Mouse (Mus musculus) left cerebral cortex, postnatal 4 days (tissue): ENCODE measurements at regions not wholly inside any gene's neighbourhood (a gene's known extent, or its start where the extent isn't known, plus 50 kb on each side); places are given as distances from the start of the nearest gene placed in this dataset.

Experiments used
- DNase-seq: peaks from one replicate; pipeline ENCODE4 v3.0.0-alpha.2; 2022
- intact Hi-C: fragments of 180-260 bp; cut with DNase I; formaldehyde crosslinking; loops from one replicate; pipeline ENCODE4 v1.15.1; 2025

GRCm38 (mm10) chr8:102575523-102575922 lies 209.9 kb downstream of the Cdh11 start:
- DNase-seq, result no peak
- intact Hi-C loops, result no loop called here

- intact Hi-C loops, result no loop called here
- no peak for DNase-seq
Observed at GRCm38 (mm10) chr8:102567779-102568178, 217.7 kb downstream of the Cdh11 start.

GRCm38 (mm10) chr8:102554213-102554612 lies 231.2 kb downstream of the Cdh11 start:
- no peak for DNase-seq
- intact Hi-C loops, result no loop called here

GRCm38 (mm10) chr8:102553348-102553935 lies 232.0 kb downstream of the Cdh11 start:
- intact Hi-C loops, result no loop called here
- DNase-seq, result no peak

- DNase-seq, result peak; percentile 58
- intact Hi-C loops, result no loop called here
Observed at GRCm38 (mm10) chr8:102538886-102539285, 246.6 kb downstream of the Cdh11 start.

- DNase-seq, result no peak
- intact Hi-C loops, result no loop called here
Observed at GRCm38 (mm10) chr8:102538068-102538467, 247.4 kb downstream of the Cdh11 start.

GRCm38 (mm10) chr8:102518446-102518845 lies 267.0 kb downstream of the Cdh11 start:
- no peak for DNase-seq
- intact Hi-C loops, result no loop called here

GRCm38 (mm10) chr8:102515748-102516147 lies 269.7 kb downstream of the Cdh11 start:
- intact Hi-C loops, result no loop called here
- peak; percentile 16 for DNase-seq

- DNase-seq, result no peak
- intact Hi-C loops, result no loop called here
Observed at GRCm38 (mm10) chr8:102514805-102515424, 270.5 kb downstream of the Cdh11 start.

- intact Hi-C loops, result no loop called here
Observed at GRCm38 (mm10) chr8:102500751-102501150, 284.7 kb downstream of the Cdh11 start.

GRCm38 (mm10) chr8:102500202-102500601 lies 285.2 kb downstream of the Cdh11 start:
- intact Hi-C loops, result no loop called here
- no peak for DNase-seq

More at GRCm38 (mm10) chr8:102500751-102501150, 284.7 kb downstream of the Cdh11 start:
- DNase-seq, result no peak

- no peak for DNase-seq
- intact Hi-C loops, result no loop called here
Observed at GRCm38 (mm10) chr8:102499091-102499490, 286.4 kb downstream of the Cdh11 start.

- no peak for DNase-seq
- intact Hi-C loops, result no loop called here
Observed at GRCm38 (mm10) chr8:102497160-102497559, 288.3 kb downstream of the Cdh11 start.

GRCm38 (mm10) chr8:102496698-102497097 lies 288.7 kb downstream of the Cdh11 start:
- DNase-seq, result no peak
- intact Hi-C loops, result no loop called here

- DNase-seq, result no peak
- intact Hi-C loops, result no loop called here
Observed at GRCm38 (mm10) chr8:102496021-102496420, 289.4 kb downstream of the Cdh11 start.

GRCm38 (mm10) chr8:102491015-102491414 lies 294.4 kb downstream of the Cdh11 start:
- intact Hi-C loops, result no loop called here
- no peak for DNase-seq

- intact Hi-C loops, result no loop called here
- DNase-seq, result no peak
Observed at GRCm38 (mm10) chr8:102488284-102488683, 297.2 kb downstream of the Cdh11 start.

GRCm38 (mm10) chr8:102487796-102488195 lies 297.6 kb downstream of the Cdh11 start:
- intact Hi-C loops, result no loop called here
- DNase-seq, result no peak

- DNase-seq, result no peak
- intact Hi-C loops, result no loop called here
Observed at GRCm38 (mm10) chr8:102475166-102475802, 310.2 kb downstream of the Cdh11 start.

- intact Hi-C loops, result no loop called here
Observed at GRCm38 (mm10) chr8:102474192-102474591, 311.2 kb downstream of the Cdh11 start.

GRCm38 (mm10) chr8:102471352-102471751 lies 314.1 kb downstream of the Cdh11 start:
- intact Hi-C loops, result no loop called here
- DNase-seq, result no peak

More at GRCm38 (mm10) chr8:102474192-102474591, 311.2 kb downstream of the Cdh11 start:
- DNase-seq, result no peak

GRCm38 (mm10) chr8:102462601-102463000 lies 322.8 kb downstream of the Cdh11 start:
- no peak for DNase-seq
- intact Hi-C loops, result no loop called here
